Mouse (Mus musculus) kidney, adult 2 months (tissue): ENCODE data around the gene Dph2.

Source experiments
- CTCF ChIP-seq: fragments of 200-500 bp; conservative IDR thresholded peaks from 2 replicates; pipeline ENCODE4 v1.5.1; 2011; ENCODE audit warnings: low read depth, mild to moderate bottlenecking, control low read depth, low read length, moderate library complexity, mixed read lengths; ENCODE audit not compliant: insufficient read depth, insufficient read length
- POLR2A ChIP-seq: fragments of 200-500 bp; IDR thresholded peaks from one replicate; pipeline ENCODE4 v1.6.1; 2011; ENCODE audit warnings: low read depth, low read length, control low read depth

GRCm38 (mm10) chr4:117906196-117906595, 14.4 kb upstream of the Dph2 start:
- no peak for TF ChIP-seq CTCF
- no peak for TF ChIP-seq POLR2A
